Mouse (Mus musculus): ENCODE measurements around the gene Ptk7. TPM values are rescaled to one million over a fixed set of nuclear protein-coding genes. Genes with fewer than 3 reads are reported as not detected.

The Ptk7 gene
- polyA plus RNA-seq, 1 experiment from 2014 or later, result 138 TPM

DNA sequence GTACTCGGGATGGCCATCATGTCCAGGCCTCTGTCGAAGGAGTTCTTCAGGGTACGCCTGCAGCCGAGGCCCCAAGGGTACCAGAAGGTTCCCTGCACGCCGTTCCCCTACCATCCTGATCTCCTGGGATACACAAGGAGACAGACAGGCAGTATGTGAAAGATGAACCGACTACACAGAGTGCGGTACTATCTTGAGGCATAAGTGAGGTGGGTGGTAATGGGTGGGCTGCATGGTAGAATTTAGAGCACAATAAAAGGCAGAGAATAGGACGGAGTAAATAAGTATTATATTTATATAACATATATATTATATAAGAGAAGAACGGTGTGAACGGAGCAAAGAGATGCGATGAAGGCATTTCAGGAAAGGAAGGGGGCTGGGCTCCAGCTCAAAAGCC is 85.6 kb downstream of the Ptk7 start:
- no peak for ATAC-seq (replicated peaks; ENCODE audit: low FRiP score)
- no peak overlapping the region for H3K4me2 ChIP-seq
- H3K36me3 ChIP-seq, result peaks cover 19% of the 10 kb centered on the region
- no peak overlapping the region for H3K4me3 ChIP-seq (replicated peaks)
- 89% methylated on average over 12 of the region's 12 CpGs for WGBS
- H3K27me3 ChIP-seq, result no peaks in the 10 kb centered on the region
- H3K27ac ChIP-seq, result no peak overlapping the region
- peaks cover 30% of the 10 kb centered on the region for H3K4me1 ChIP-seq
- no peaks in the 10 kb centered on the region for H3K9me3 ChIP-seq (replicated peaks)
- no peak overlapping the region for H3K9ac ChIP-seq

- H3K27ac ChIP-seq, result no peak overlapping the region
- no peak overlapping the region for H3K4me3 ChIP-seq (replicated peaks)
- 0 out of 2 replicates have a peak, but pooled peaks cover 4% of the 10 kb centered on the region for H3K36me3 ChIP-seq
- no peaks in the 10 kb centered on the region for H3K9me3 ChIP-seq (replicated peaks)
- ATAC-seq (replicated peaks; ENCODE audit: low FRiP score), result peak; percentile 50; the same call in 1 of the 2 replicates
- H3K4me2 ChIP-seq, result no peak overlapping the region
- H3K27me3 ChIP-seq, result peaks cover 9% of the 10 kb centered on the region
- 38% methylated on average over 12 of the region's 12 CpGs for WGBS
- 0 out of 2 replicates have a peak, but pooled peaks cover 2% of the 10 kb centered on the region for H3K4me1 ChIP-seq
- H3K9ac ChIP-seq, result no peak overlapping the region
These were observed 103.6 kb downstream of the Ptk7 start for GRCm38 (mm10) chr17:46525579-46526307.

DNA sequence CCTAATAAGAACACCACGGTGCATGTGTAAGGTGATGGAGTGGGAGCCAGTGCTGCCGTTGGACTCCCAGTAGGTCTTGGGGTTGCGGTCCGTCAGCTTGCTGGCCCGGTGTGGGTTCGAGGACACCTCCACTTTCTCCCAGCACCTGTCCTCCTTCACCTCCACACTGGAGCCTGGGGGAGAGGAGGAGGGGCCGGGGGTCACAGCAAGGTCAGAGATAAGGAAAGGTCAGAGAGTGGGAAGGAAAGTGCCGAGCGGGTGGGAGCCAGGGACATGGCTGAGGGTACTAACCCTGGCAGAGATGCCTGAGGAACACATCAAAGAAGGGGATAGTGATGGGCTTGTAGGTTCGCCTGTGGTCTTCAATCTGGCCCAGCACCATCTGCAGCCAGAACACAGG is 104.2 kb downstream of the Ptk7 start:
- Histone ChIP-seq H3K4me3 (replicated peaks) (no peak overlapping the region), H3K27me3 (peaks cover 9% of the 10 kb centered on the region), H3K36me3 (0 out of 2 replicates have a peak, but pooled peaks cover 4% of the 10 kb centered on the region), H3K4me1 (0 out of 2 replicates have a peak, but pooled peaks cover 7% of the 10 kb centered on the region), H3K27ac (no peak overlapping the region), H3K4me2 (no peak overlapping the region), H3K9me3 (replicated peaks) (no peaks in the 10 kb centered on the region), H3K9ac (no peak overlapping the region)
- ATAC-seq (replicated peaks; ENCODE audit: low FRiP score), result no peak
- WGBS, result 84% methylated on average over 10 of the region's 10 CpGs

GRCm38 (mm10) chr17:46521963-46522668 is 107.2 kb downstream of the Ptk7 start:
- H3K27ac ChIP-seq, result no peak overlapping the region
- no peak overlapping the region for H3K9ac ChIP-seq
- H3K27me3 ChIP-seq, result peaks cover 12% of the 10 kb centered on the region
- no peak overlapping the region for H3K4me2 ChIP-seq
- H3K9me3 ChIP-seq (replicated peaks), result no peaks in the 10 kb centered on the region
- 46% methylated on average over 24 of the region's 24 CpGs for WGBS
- H3K4me1 ChIP-seq, result 0 out of 2 replicates have a peak, but pooled peaks cover 7% of the 10 kb centered on the region
- no peaks in the 10 kb centered on the region for H3K36me3 ChIP-seq
- no peak overlapping the region for H3K4me3 ChIP-seq (replicated peaks)
- ATAC-seq (replicated peaks; ENCODE audit: low FRiP score), result no peak

DNA sequence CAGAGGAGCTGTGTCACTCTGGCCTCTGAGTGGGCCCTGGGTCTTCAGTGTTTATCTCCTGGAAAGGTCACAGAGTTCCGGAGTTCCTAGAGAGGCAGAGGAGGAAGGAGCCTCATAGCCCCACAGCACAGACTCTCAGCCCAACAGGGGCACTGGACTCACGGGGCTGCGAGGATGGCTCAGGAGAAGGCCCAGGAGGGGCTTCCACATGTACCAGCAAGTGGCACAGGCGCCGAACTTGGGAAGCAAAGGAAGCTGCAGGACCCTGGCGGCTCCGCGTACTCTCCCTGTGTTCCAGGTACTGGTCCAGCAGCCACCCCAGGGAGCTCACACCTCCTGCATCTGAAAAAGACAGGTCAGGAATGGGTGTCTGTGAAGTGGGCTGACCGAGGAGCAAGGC is 108.1 kb downstream of the Ptk7 start:
- WGBS, result 72% methylated on average over 9 of the region's 9 CpGs
- Histone ChIP-seq H3K27ac (no peak overlapping the region), H3K4me3 (replicated peaks) (no peak overlapping the region), H3K4me1 (0 out of 2 replicates have a peak, but pooled peaks cover 7% of the 10 kb centered on the region), H3K27me3 (peaks cover 12% of the 10 kb centered on the region), H3K9me3 (replicated peaks) (no peaks in the 10 kb centered on the region), H3K4me2 (peak overlapping the region; percentile 40; the same call in 1 of the 2 replicates), H3K36me3 (no peaks in the 10 kb centered on the region), H3K9ac (no peak overlapping the region)
- ATAC-seq (replicated peaks; ENCODE audit: low FRiP score), result no peak

- Histone ChIP-seq H3K27ac (no peak overlapping the region), H3K9me3 (replicated peaks) (no peaks in the 10 kb centered on the region), H3K36me3 (no peaks in the 10 kb centered on the region), H3K27me3 (peaks cover 12% of the 10 kb centered on the region), H3K4me2 (peak overlapping the region; percentile 40), H3K4me1 (0 out of 2 replicates have a peak, but pooled peaks cover 7% of the 10 kb centered on the region), H3K9ac (no peak overlapping the region), H3K4me3 (replicated peaks) (peak overlapping the region; percentile 4; the same call in 1 of the 2 replicates)
- WGBS, result 51% methylated on average over 25 of the region's 25 CpGs
- ATAC-seq (replicated peaks; ENCODE audit: low FRiP score), result no peak; the same call in 1 of the 2 replicates
These were observed 108.8 kb downstream of the Ptk7 start for GRCm38 (mm10) chr17:46520385-46520979.

DNA sequence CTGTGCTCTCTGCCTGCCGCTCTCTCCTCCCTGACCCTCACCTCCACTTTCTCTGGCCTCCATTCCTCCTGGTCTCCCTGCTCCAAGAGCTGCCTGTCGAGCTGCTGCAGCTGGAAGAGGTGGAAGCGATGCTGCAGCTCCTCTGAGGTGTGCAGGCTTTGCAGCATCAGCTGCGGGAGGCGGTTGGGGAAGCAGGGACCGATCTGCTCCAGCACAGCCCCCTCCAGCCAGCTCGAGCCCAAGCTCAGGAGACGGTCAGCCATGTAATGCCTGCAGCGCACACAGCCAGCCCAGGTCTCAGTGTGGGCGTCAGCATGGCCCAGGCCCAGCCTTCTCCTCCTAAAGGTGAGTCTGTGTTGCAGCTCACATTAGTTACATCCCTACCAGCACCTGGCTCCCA is 109.3 kb downstream of the Ptk7 start:
- Histone ChIP-seq H3K4me2 (peak overlapping the region; percentile 40), H3K4me3 (replicated peaks) (no peak overlapping the region), H3K9me3 (replicated peaks) (no peaks in the 10 kb centered on the region), H3K27ac (no peak overlapping the region), H3K27me3 (peaks cover 12% of the 10 kb centered on the region), H3K36me3 (no peaks in the 10 kb centered on the region), H3K4me1 (0 out of 2 replicates have a peak, but pooled peaks cover 7% of the 10 kb centered on the region), H3K9ac (no peak overlapping the region)
- WGBS, result 60% methylated on average over 10 of the region's 10 CpGs
- no peak for ATAC-seq (replicated peaks; ENCODE audit: low FRiP score)

Small RNAs within 50 kb of the gene (microRNA-seq; reads per million reads assigned to microRNA genes)
- gene Mir6976, result not detected

Other genes starting within 250 kb of the Ptk7 start
- gene Zfp318, start 245.8 kb downstream of the Ptk7 start, polyA plus RNA-seq (2015; fragmentation: Nextera tagmentation; extraction: Ambion mirVana), result 9.9 and 10.3 TPM in 2 replicates
- 0.51 and 0.64 TPM in 2 replicates for gene Crip3, start 200.6 kb downstream of the Ptk7 start, polyA plus RNA-seq (2015; fragmentation: Nextera tagmentation; extraction: Ambion mirVana)
- gene Slc22a7, start 191.0 kb downstream of the Ptk7 start, polyA plus RNA-seq (2015; fragmentation: Nextera tagmentation; extraction: Ambion mirVana), result not detected in 2 replicates
- 0.17 and 0.26 TPM in 2 replicates for gene Ttbk1, start 141.8 kb downstream of the Ptk7 start, polyA plus RNA-seq (2015; fragmentation: Nextera tagmentation; extraction: Ambion mirVana)
- 58.0 and 58.5 TPM in 2 replicates for gene Dnph1, start 132.8 kb downstream of the Ptk7 start, polyA plus RNA-seq (2015; fragmentation: Nextera tagmentation; extraction: Ambion mirVana)
- 5.3 and 5.8 TPM in 2 replicates for gene Cul9, start 83.1 kb downstream of the Ptk7 start, polyA plus RNA-seq (2015; fragmentation: Nextera tagmentation; extraction: Ambion mirVana)
- 9.1 and 9.5 TPM in 2 replicates for gene Srf, start 73.3 kb downstream of the Ptk7 start, polyA plus RNA-seq (2015; fragmentation: Nextera tagmentation; extraction: Ambion mirVana)
- 36.9 and 42.4 TPM in 2 replicates for gene Klc4, start 16.5 kb upstream of the Ptk7 start, polyA plus RNA-seq (2015; fragmentation: Nextera tagmentation; extraction: Ambion mirVana)
- 108 and 124 TPM in 2 replicates for gene Mrpl2, start 16.7 kb upstream of the Ptk7 start, polyA plus RNA-seq (2015; fragmentation: Nextera tagmentation; extraction: Ambion mirVana)
- 55.5 and 59.2 TPM in 2 replicates for gene Cul7, start 20.8 kb upstream of the Ptk7 start, polyA plus RNA-seq (2015; fragmentation: Nextera tagmentation; extraction: Ambion mirVana)
- gene Rrp36, start 44.8 kb upstream of the Ptk7 start, polyA plus RNA-seq (2015; fragmentation: Nextera tagmentation; extraction: Ambion mirVana), result 63.9 and 65.4 TPM in 2 replicates
- gene Mea1, start 49.3 kb upstream of the Ptk7 start, polyA plus RNA-seq (2015; fragmentation: Nextera tagmentation; extraction: Ambion mirVana), result 146 and 147 TPM in 2 replicates
- 119 and 131 TPM in 2 replicates for gene Klhdc3, start 51.4 kb upstream of the Ptk7 start, polyA plus RNA-seq (2015; fragmentation: Nextera tagmentation; extraction: Ambion mirVana)
- 96.7 and 105 TPM in 2 replicates for gene Ppp2r5d, start 75.6 kb upstream of the Ptk7 start, polyA plus RNA-seq (2015; fragmentation: Nextera tagmentation; extraction: Ambion mirVana)
- 25.6 and 28.5 TPM in 2 replicates for gene Pex6, start 82.0 kb upstream of the Ptk7 start, polyA plus RNA-seq (2015; fragmentation: Nextera tagmentation; extraction: Ambion mirVana)
- 1.5 and 2.8 TPM in 2 replicates for gene Gnmt, start 99.7 kb upstream of the Ptk7 start, polyA plus RNA-seq (2015; fragmentation: Nextera tagmentation; extraction: Ambion mirVana)
- 79.3 and 83.5 TPM in 2 replicates for gene Cnpy3, start 122.7 kb upstream of the Ptk7 start, polyA plus RNA-seq (2015; fragmentation: Nextera tagmentation; extraction: Ambion mirVana)
- gene Ptcra, start 134.2 kb upstream of the Ptk7 start, polyA plus RNA-seq (2015; fragmentation: Nextera tagmentation; extraction: Ambion mirVana), result 0.33 and 0.64 TPM in 2 replicates
- 75.6 and 80.0 TPM in 2 replicates for gene 2310039H08Rik, start 143.1 kb upstream of the Ptk7 start, polyA plus RNA-seq (2015; fragmentation: Nextera tagmentation; extraction: Ambion mirVana)
- 179 and 189 TPM in 2 replicates for gene Rpl7l1, start 153.2 kb upstream of the Ptk7 start, polyA plus RNA-seq (2015; fragmentation: Nextera tagmentation; extraction: Ambion mirVana)
- 4.2 and 4.9 TPM in 2 replicates for gene Bicral, start 229.0 kb upstream of the Ptk7 start, polyA plus RNA-seq (2015; fragmentation: Nextera tagmentation; extraction: Ambion mirVana)